Mouse (Mus musculus) midbrain, postnatal 0 days (tissue): Measurements from ENCODE around the gene Bfsp2. TPM values are rescaled to one million over a fixed set of nuclear protein-coding genes. Genes with fewer than 3 reads are reported as not detected.

Source experiments
- ATAC-seq: fragments of 200-750 bp; cut with Nextera tagmentation; 2 replicates; pipeline ENCODE4 v1.8.0; 2017; ENCODE audit warnings: moderate number of reproducible peaks, mild to moderate bottlenecking, moderate TSS enrichment, moderate library complexity; ENCODE audit not compliant: low FRiP score
- DNase-seq: peaks from one replicate; pipeline ENCODE4 v3.0.0-alpha.2; 2015; ENCODE audit warnings: low spot score
- H3K27ac ChIP-seq: fragments of 300-500 bp; sonication (generic); 2 replicates; pipeline ENCODE4 v1.5.1; 2014; ENCODE audit warnings: low read depth, mild to moderate bottlenecking, low read length, mixed read lengths
- H3K27me3 ChIP-seq: fragments of 300-500 bp; sonication (generic); 2 replicates; pipeline ENCODE4 v1.6.1; 2014; ENCODE audit warnings: low read length, control low read depth, mixed read lengths; ENCODE audit not compliant: insufficient read depth
- H3K36me3 ChIP-seq: fragments of 300-500 bp; sonication (generic); 2 replicates; pipeline ENCODE4 v1.6.1; 2014; ENCODE audit warnings: low read length, control low read depth, mixed read lengths; ENCODE audit not compliant: insufficient read depth
- H3K4me1 ChIP-seq: fragments of 300-500 bp; sonication (generic); 2 replicates; pipeline ENCODE4 v1.6.1; 2014; ENCODE audit warnings: mild to moderate bottlenecking, control low read depth, antibody characterized with exemption, low read length, mixed read lengths; ENCODE audit not compliant: insufficient read depth
- H3K4me2 ChIP-seq: fragments of 300-500 bp; sonication (generic); 2 replicates; pipeline ENCODE4 v1.6.1; 2014; ENCODE audit warnings: low read depth, mild to moderate bottlenecking, low read length, mixed read lengths; ENCODE audit not compliant: poor library complexity, severe bottlenecking
- H3K4me3 ChIP-seq: fragments of 300-500 bp; sonication (generic); 2 replicates; pipeline ENCODE4 v1.5.1; 2014; ENCODE audit warnings: low read depth, mild to moderate bottlenecking, low read length, moderate library complexity
- H3K9ac ChIP-seq: fragments of 300-500 bp; sonication (generic); replicated peaks from 2 replicates; pipeline ENCODE4 v1.6.1; 2014; ENCODE audit warnings: mild to moderate bottlenecking, low read length, moderate library complexity, mixed read lengths; ENCODE audit not compliant: poor library complexity, severe bottlenecking
- H3K9me3 ChIP-seq: fragments of 300-500 bp; sonication (generic); 2 replicates; pipeline ENCODE4 v1.6.1; 2016; ENCODE audit warnings: low read length, control low read depth
- CTCF ChIP-seq: IDR thresholded peaks from 2 replicates; pipeline ENCODE4 v1.5.1; 2016; ENCODE audit warnings: antibody characterized with exemption, mild to moderate bottlenecking
- WGBS: fragments of 180-500 bp; shearing (Covaris S2); extraction: QIAGEN DNeasy Blood & Tissue Kit; methylation state at CpG from one replicate; pipeline ENCODE4 v1.1.7; 2014; 5-methylcytosine and 5-hydroxymethylcytosine counted together
- polyA plus RNA-seq: library from polyadenylated mRNA; unstranded; fragments of >200 nt; fragmentation: Nextera tagmentation; extraction: Ambion mirVana; gene quantifications from 2 replicates; pipeline ENCODE4 v1.2.1, GENCODE M21; 2015
- total RNA-seq: library from RNA; depleted of rRNA; stranded (reverse); fragments of >200 nt; gene quantifications from 2 replicates; pipeline ENCODE4 v1.2.3, GENCODE M21; 2014

The Bfsp2 gene
- total and polyA plus RNA-seq, 2 experiments from 2014 or later = 1.2 to 3.0 TPM

DNA sequence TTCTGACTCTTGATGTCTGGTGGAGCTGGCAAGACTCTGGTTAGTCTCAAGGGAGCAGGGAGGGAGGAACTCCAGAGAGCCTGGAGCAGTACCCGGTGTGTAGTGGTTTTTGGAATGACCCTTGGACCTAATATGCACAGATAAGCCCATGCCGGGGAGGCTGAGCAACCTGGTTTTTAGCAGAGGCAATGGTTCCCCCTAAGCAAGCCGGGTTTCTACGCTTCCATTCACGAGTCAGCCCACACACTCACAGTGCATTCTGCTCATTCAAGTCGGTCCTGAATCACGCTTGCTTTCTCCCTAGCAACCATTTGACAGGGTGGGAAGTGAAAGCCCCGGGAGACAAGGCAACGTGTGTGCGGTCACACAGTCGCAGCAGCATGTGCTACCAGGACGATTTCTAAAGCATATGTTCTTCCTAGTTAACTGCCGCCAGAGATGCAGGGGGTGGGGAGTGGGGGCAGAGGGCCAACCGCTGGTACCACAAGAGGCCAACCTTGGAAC lies 21.7 kb upstream of the Bfsp2 start:
- no peaks in the 10 kb centered on the region for H3K9me3 ChIP-seq
- WGBS = 3% methylated on average over 14 of the region's 14 CpGs
- ATAC-seq = peak; percentile 75
- H3K27me3 ChIP-seq = 0 out of 2 replicates have a peak, but pooled peaks cover 3% of the 10 kb centered on the region
- no peak for TF ChIP-seq CTCF
- peak; percentile 89 for DNase-seq
- no peak overlapping the region for H3K4me3 ChIP-seq
- peak overlapping the region; percentile 33; the same call in 1 of the 2 replicates for H3K9ac ChIP-seq
- H3K27ac ChIP-seq = peak overlapping the region; percentile 47; the same call in 1 of the 2 replicates
- H3K36me3 ChIP-seq = 0 out of 2 replicates have a peak, but pooled peaks cover 6% of the 10 kb centered on the region
- peak overlapping the region; percentile 26; the same call in 1 of the 2 replicates for H3K4me2 ChIP-seq
- H3K4me1 ChIP-seq = peaks cover 21% of the 10 kb centered on the region

DNA sequence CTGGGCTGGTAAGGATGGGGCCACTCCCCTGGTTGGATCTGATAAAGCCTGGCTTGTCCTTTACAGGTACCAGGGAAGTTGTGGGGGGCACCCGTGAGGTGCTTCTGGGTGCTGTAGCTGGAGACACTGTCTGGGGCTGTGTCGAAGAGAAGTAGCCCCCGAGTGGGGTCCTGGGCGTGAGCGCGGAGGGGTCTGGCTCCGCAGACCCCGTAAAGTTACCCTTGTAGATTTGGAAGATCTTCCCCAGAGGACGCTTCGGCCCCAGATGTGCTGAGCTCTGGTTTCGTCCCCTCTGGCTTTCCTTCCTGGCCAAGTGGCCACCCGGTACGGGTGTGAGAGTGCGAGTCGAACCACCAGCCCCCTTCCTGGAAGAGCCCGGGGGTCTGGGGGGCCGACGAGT lies 19.1 kb upstream of the Bfsp2 start:
- Histone ChIP-seq H3K4me1 (peaks cover 19% of the 10 kb centered on the region), H3K4me3 (no peak overlapping the region), H3K36me3 (0 out of 2 replicates have a peak, but pooled peaks cover 6% of the 10 kb centered on the region), H3K9ac (no peak overlapping the region), H3K4me2 (no peak overlapping the region), H3K27ac (no peak overlapping the region), H3K9me3 (no peaks in the 10 kb centered on the region), H3K27me3 (0 out of 2 replicates have a peak, but pooled peaks cover 5% of the 10 kb centered on the region)
- DNase-seq = no peak
- WGBS = 91% methylated on average over 18 of the region's 18 CpGs
- ATAC-seq = no peak
- no peak for TF ChIP-seq CTCF

DNA sequence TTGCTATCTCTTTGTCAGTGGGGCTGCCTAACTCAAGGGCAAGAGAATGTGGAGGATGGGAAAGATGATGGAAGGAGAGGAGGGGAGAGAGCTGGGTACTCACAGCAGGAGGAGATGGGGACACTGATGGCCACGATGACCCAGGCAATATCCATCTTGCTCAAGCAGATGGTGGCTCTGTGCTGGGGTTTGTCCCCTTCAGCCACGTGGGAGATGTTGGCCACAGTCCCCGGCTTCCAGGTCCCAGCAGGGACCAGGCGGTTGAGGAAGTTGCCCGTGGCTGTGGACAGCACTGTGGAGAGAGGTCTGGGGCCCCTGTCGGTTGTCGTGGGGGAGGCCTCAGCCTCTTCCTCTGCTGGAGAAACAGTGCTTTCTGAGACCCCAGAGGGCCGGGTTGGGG lies 18.5 kb upstream of the Bfsp2 start:
- no peak for TF ChIP-seq CTCF
- no peak overlapping the region for H3K4me2 ChIP-seq
- 0 out of 2 replicates have a peak, but pooled peaks cover 5% of the 10 kb centered on the region for H3K27me3 ChIP-seq
- peaks cover 19% of the 10 kb centered on the region for H3K4me1 ChIP-seq
- DNase-seq = no peak
- H3K4me3 ChIP-seq = no peak overlapping the region
- ATAC-seq = no peak
- 73% methylated on average over 8 of the region's 8 CpGs for WGBS
- no peak overlapping the region for H3K27ac ChIP-seq
- no peaks in the 10 kb centered on the region for H3K9me3 ChIP-seq
- no peak overlapping the region for H3K9ac ChIP-seq
- H3K36me3 ChIP-seq = 0 out of 2 replicates have a peak, but pooled peaks cover 6% of the 10 kb centered on the region

DNA sequence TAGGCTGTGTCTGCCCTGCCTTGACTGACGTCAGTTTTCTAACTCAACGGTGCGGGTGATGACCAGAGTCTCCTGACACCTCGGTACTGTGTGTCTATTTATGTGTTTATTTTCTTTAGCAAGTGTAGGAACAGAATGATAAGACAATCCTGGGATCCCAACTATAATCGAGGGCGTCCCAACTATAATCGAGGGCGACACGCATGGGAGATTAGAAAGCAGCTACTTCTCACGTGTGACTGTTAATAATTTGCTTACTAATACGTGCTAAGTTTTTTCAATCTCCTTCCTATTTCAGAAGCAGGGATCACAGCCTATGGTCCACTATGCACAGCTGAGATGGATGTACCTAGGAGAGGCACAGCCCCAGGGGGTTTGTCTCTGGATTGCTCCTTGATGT lies 15.2 kb upstream of the Bfsp2 start:
- TF ChIP-seq CTCF = no peak
- no peak overlapping the region for H3K27ac ChIP-seq
- 0 out of 2 replicates have a peak, but pooled peaks cover 6% of the 10 kb centered on the region for H3K36me3 ChIP-seq
- 76% methylated on average over 11 of the region's 11 CpGs for WGBS
- ATAC-seq (no peak), DNase-seq (no peak)
- 0 out of 2 replicates have a peak, but pooled peaks cover 5% of the 10 kb centered on the region for H3K27me3 ChIP-seq
- H3K9ac ChIP-seq = no peak overlapping the region
- no peak overlapping the region for H3K4me3 ChIP-seq
- no peaks in the 10 kb centered on the region for H3K9me3 ChIP-seq
- H3K4me1 ChIP-seq = no peaks in the 10 kb centered on the region
- no peak overlapping the region for H3K4me2 ChIP-seq

DNA sequence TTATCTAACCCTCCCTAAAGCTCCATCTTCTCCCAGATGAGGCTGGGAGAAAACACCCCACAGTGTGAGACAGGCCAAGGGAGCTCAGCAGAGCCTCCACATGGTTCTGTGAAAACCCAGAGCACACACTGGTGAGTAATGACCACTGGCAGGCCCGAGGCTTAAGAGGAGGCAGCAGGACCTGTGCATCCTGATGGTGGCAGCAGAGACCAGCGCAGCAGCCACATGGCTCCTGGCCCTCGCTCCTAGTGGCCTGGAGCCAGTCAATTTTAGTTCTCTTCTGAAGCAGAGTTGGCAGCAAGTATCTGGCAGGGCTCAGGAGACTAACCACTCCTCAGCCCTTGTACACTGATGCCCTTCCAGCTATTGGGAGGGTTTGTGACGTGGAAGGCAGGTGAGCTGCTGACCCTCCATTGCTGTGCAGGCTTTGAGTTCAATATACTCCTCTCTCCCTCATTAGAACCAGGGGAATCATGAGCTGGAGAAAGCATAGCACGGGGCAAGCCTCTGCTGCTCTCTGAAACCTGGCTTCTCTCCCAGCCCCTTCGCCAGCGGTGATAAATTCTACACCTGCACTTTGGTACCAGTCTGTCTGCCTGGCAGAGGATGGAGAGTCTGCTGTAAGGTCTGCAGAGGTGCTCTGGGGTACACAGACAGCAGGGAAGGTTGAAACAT lies 14.3 kb upstream of the Bfsp2 start:
- 0 out of 2 replicates have a peak, but pooled peaks cover 5% of the 10 kb centered on the region for H3K27me3 ChIP-seq
- H3K9me3 ChIP-seq = no peaks in the 10 kb centered on the region
- DNase-seq (peak; percentile 94), ATAC-seq (peak; percentile 85)
- 32% methylated on average over 7 of the region's 7 CpGs for WGBS
- no peak overlapping the region for H3K27ac ChIP-seq
- no peak overlapping the region for H3K4me3 ChIP-seq
- H3K4me1 ChIP-seq = no peaks in the 10 kb centered on the region
- H3K4me2 ChIP-seq = no peak overlapping the region
- 0 out of 2 replicates have a peak, but pooled peaks cover 6% of the 10 kb centered on the region for H3K36me3 ChIP-seq
- no peak overlapping the region for H3K9ac ChIP-seq
- TF ChIP-seq CTCF = peak; percentile 99

DNA sequence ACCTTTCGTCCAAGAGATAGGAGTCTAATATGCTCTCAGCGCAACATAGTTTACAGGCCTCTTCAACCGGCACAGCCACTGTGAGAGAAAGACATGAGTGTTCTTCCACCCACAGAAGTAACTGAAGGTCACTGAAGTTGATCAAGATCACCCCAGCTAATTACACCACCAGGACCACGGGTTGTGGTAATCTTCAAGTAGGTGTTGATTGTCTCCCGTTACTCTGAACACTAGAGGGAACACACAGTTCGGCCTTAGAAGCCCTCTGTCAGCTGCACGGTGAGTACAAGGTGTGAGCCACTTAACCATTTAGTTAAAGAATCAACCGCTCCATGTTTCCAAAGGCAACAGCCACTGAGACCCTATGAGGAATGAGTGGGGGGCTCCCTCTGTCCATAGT lies 11.8 kb upstream of the Bfsp2 start:
- no peak for TF ChIP-seq CTCF
- WGBS = 86% methylated on average over 8 of the region's 8 CpGs
- no peak for DNase-seq
- no peak overlapping the region for H3K4me3 ChIP-seq
- 0 out of 2 replicates have a peak, but pooled peaks cover 3% of the 10 kb centered on the region for H3K36me3 ChIP-seq
- H3K4me1 ChIP-seq = no peaks in the 10 kb centered on the region
- no peaks in the 10 kb centered on the region for H3K9me3 ChIP-seq
- H3K4me2 ChIP-seq = no peak overlapping the region
- no peak overlapping the region for H3K27ac ChIP-seq
- H3K27me3 ChIP-seq = 0 out of 2 replicates have a peak, but pooled peaks cover 3% of the 10 kb centered on the region
- no peak for ATAC-seq
- no peak overlapping the region for H3K9ac ChIP-seq
